Mouse (Mus musculus): ENCODE data around the gene Kiz. TPM values are rescaled to one million over a fixed set of nuclear protein-coding genes. Genes with fewer than 3 reads are reported as not detected.

Gene Kiz
- polyA plus RNA-seq, 1 experiment from 2014 or later = 34.1 TPM

- no peak for ATAC-seq (ENCODE audit: low FRiP score, low read depth)
- H3K4me1 ChIP-seq = no peaks in the 10 kb centered on the region
- H3K36me3 ChIP-seq = no peaks in the 10 kb centered on the region
- H3K27ac ChIP-seq = no peak overlapping the region
- 88% methylated on average over 8 of the region's 8 CpGs for WGBS
- no peaks in the 10 kb centered on the region for H3K27me3 ChIP-seq (replicated peaks)
- H3K9ac ChIP-seq = no peak overlapping the region
- no peak overlapping the region for H3K4me3 ChIP-seq
- no peak overlapping the region for H3K4me2 ChIP-seq (replicated peaks)
- no peaks in the 10 kb centered on the region for H3K9me3 ChIP-seq
Measured at GRCm38 (mm10) chr2:146871300-146872269, 15.9 kb downstream of the Kiz start.

- ATAC-seq (ENCODE audit: low FRiP score, low read depth) = no peak
- 81% methylated on average over 3 of the region's 3 CpGs for WGBS
Measured at GRCm38 (mm10) chr2:146872697-146873096, 17.0 kb downstream of the Kiz start.

DNA sequence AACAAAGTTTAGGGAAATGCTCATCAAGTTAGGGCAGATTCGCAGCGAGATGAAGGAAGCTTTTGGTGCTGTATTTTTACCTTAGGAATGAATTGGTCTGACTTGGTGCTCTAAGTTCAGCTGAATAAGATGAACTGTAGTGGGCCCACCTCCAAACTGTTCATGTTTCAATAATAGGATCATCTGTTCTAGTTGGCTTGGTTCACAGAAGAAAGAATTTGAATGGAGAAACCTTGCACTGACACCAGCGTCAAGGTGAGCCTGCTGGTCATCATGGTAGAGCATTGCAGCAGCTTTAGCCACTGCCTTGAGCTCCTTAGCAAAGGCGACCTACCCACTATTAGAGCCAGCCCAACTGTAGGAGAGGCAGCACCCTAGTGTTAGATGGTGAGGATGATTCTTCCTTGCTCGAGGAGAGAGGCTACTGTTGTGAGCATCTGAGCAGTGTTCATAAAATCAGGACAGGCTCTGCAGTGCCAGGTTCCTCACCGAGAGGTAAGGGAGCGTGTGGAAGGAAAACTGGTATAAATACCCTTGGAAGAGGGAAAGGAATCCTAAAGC lies 18.3 kb downstream of the Kiz start:
- Histone ChIP-seq H3K9me3 (no peaks in the 10 kb centered on the region), H3K4me1 (no peaks in the 10 kb centered on the region), H3K27ac (no peak overlapping the region), H3K4me2 (replicated peaks) (no peak overlapping the region), H3K4me3 (no peak overlapping the region), H3K9ac (no peak overlapping the region), H3K27me3 (replicated peaks) (no peaks in the 10 kb centered on the region), H3K36me3 (no peaks in the 10 kb centered on the region)
- ATAC-seq (ENCODE audit: low FRiP score, low read depth) = no peak
- WGBS = 89% methylated on average over 7 of the region's 7 CpGs

More at GRCm38 (mm10) chr2:146872697-146873096, 17.0 kb downstream of the Kiz start:
- Histone ChIP-seq H3K36me3 (no peaks in the 10 kb centered on the region), H3K4me1 (no peaks in the 10 kb centered on the region), H3K9me3 (no peaks in the 10 kb centered on the region), H3K9ac (no peak overlapping the region), H3K4me2 (replicated peaks) (no peak overlapping the region), H3K27me3 (replicated peaks) (no peaks in the 10 kb centered on the region), H3K27ac (no peak overlapping the region), H3K4me3 (no peak overlapping the region)

DNA sequence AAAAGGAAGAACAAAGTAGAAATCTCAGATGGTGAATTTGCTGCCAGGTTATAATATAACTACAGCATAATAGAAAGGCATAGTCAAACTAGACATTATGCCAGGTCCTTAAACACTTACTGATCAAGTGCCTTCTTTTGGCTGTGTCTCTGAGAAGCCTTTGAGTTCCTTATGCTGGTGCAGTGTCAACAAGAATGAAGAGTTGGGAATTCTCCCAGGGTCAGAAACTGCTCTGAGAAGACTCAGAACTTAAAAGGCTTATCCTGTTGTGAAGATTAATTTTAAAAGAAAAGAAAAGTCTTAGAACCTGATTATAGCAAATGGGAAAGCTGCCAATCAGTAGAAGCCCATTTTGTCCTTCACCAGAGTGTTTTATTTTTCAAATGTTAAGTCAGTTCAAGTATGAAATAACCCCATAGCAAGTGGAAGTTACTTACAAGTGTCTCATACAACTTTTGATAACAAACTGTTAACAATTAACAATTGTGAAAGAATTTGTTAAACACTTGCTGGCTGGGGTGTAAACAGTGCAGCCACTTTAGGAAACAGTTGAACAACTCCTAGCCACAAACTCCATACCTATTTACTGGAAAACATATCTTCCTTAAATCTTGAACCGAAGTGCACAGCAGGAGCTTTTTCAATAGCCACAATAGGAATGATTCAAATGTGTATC lies 21.9 kb downstream of the Kiz start:
- no peak overlapping the region for H3K4me3 ChIP-seq
- no peak for ATAC-seq (ENCODE audit: low FRiP score, low read depth)
- 69% methylated on average over 1 of the region's 1 CpGs for WGBS
- H3K27ac ChIP-seq = no peak overlapping the region
- no peaks in the 10 kb centered on the region for H3K4me1 ChIP-seq
- no peak overlapping the region for H3K9ac ChIP-seq
- no peak overlapping the region for H3K4me2 ChIP-seq (replicated peaks)
- no peaks in the 10 kb centered on the region for H3K9me3 ChIP-seq
- no peaks in the 10 kb centered on the region for H3K36me3 ChIP-seq
- no peaks in the 10 kb centered on the region for H3K27me3 ChIP-seq (replicated peaks)

DNA sequence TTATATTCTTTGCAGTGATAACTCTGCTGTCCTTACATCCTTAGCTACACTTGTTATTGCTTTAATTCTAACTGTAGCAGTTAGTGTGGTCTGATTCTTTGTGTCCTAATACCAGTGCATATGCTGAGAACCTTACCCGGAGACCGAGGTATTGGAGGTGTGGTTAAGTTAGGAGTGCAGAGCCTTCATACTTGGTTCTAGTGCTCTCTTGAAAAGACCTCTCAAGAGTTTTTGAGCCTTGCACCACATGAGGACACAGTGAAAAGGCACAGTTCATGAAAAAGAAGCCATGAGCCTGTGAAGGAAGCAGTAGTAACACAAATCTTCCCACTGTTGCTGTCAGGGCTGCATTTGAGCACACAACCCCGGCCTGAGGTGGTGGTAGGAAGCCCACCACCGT lies 26.0 kb downstream of the Kiz start:
- WGBS = 99% methylated on average over 4 of the region's 4 CpGs
- no peak overlapping the region for H3K9ac ChIP-seq
- H3K27me3 ChIP-seq (replicated peaks) = no peaks in the 10 kb centered on the region
- no peak overlapping the region for H3K4me2 ChIP-seq (replicated peaks)
- H3K27ac ChIP-seq = no peak overlapping the region
- H3K4me3 ChIP-seq = no peak overlapping the region
- no peaks in the 10 kb centered on the region for H3K4me1 ChIP-seq
- ATAC-seq (ENCODE audit: low FRiP score, low read depth) = no peak
- no peaks in the 10 kb centered on the region for H3K9me3 ChIP-seq
- H3K36me3 ChIP-seq = no peaks in the 10 kb centered on the region

DNA sequence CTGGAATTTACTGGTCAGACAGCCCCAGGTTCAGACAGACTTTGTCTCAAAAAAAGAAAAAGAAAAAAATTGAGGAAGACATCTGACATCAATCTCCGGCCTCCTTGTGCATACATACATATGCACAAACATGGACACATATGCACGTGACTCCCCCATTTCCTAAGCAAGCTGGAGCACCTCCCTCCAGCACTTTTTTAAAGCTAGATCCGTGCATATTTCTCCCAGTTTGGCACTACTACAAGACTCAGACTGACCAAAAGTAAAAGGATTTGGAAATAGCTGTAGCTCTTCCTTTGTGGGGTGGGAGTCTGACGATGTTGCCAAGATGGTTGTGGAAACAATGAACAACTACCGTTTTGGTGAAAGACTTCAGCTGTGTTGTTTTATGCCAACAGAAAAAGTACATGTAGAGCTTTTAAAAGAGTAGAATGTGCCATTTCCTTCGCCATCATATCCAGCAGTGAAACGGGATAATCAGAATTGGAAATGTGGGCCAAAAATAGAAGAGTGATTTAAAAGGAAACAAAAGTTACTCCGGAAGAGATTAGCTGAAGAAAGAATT lies 28.7 kb downstream of the Kiz start:
- WGBS = 66% methylated on average over 8 of the region's 8 CpGs
- H3K4me2 ChIP-seq (replicated peaks) = no peak overlapping the region
- no peak for ATAC-seq (ENCODE audit: low FRiP score, low read depth)

GRCm38 (mm10) chr2:146888786-146889414 lies 33.2 kb downstream of the Kiz start:
- no peak for ATAC-seq (ENCODE audit: low FRiP score, low read depth)
- Histone ChIP-seq H3K27me3 (replicated peaks) (no peaks in the 10 kb centered on the region), H3K9ac (no peak overlapping the region), H3K9me3 (no peaks in the 10 kb centered on the region), H3K4me1 (no peaks in the 10 kb centered on the region), H3K4me3 (no peak overlapping the region), H3K36me3 (peaks cover 13% of the 10 kb centered on the region; the same call in 1 of the 2 replicates), H3K4me2 (replicated peaks) (no peak overlapping the region), H3K27ac (no peak overlapping the region)
- WGBS = 91% methylated on average over 4 of the region's 4 CpGs

More for the DNA sequence above, 28.7 kb downstream of the Kiz start:
- Histone ChIP-seq H3K27me3 (replicated peaks) (no peaks in the 10 kb centered on the region), H3K36me3 (peaks cover 4% of the 10 kb centered on the region; the same call in 1 of the 2 replicates), H3K4me1 (no peaks in the 10 kb centered on the region), H3K4me3 (no peak overlapping the region), H3K9me3 (no peaks in the 10 kb centered on the region), H3K9ac (no peak overlapping the region), H3K27ac (no peak overlapping the region)

- no peaks in the 10 kb centered on the region for H3K27me3 ChIP-seq (replicated peaks)
- H3K9me3 ChIP-seq = no peaks in the 10 kb centered on the region
- H3K4me2 ChIP-seq (replicated peaks) = no peak overlapping the region
- no peak overlapping the region for H3K9ac ChIP-seq
- no peak for ATAC-seq (ENCODE audit: low FRiP score, low read depth)
- H3K4me1 ChIP-seq = no peaks in the 10 kb centered on the region
- H3K27ac ChIP-seq = no peak overlapping the region
- no peak overlapping the region for H3K4me3 ChIP-seq
- H3K36me3 ChIP-seq = no peaks in the 10 kb centered on the region
Measured at GRCm38 (mm10) chr2:146898977-146899376, 43.3 kb downstream of the Kiz start.

DNA sequence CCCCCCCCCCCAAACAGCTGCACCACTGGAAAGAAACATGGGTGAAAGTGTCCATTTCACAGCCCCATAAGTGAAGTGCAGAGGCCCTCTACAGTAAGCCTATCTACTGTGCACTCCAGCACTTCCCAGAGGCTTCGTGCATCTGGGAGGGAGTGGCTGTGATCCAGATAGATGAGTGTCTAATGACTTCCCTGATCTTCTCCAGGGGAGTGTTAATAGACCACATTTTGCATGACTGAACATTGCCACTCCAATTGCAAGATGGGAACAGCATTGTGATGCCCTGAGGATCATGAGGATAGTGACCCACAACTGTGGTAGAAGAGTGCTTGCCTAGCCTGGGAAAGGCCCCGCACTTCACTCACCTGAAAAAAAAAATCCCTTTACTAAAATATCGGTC lies 60.4 kb downstream of the Kiz start:
- no peak overlapping the region for H3K4me3 ChIP-seq
- H3K27me3 ChIP-seq (replicated peaks) = no peaks in the 10 kb centered on the region
- H3K27ac ChIP-seq = no peak overlapping the region
- no peak overlapping the region for H3K9ac ChIP-seq
- no peaks in the 10 kb centered on the region for H3K9me3 ChIP-seq
- ATAC-seq (ENCODE audit: low FRiP score, low read depth) = no peak
- 87% methylated on average over 3 of the region's 3 CpGs for WGBS
- H3K4me1 ChIP-seq = peaks cover 7% of the 10 kb centered on the region
- H3K36me3 ChIP-seq = no peaks in the 10 kb centered on the region
- no peak overlapping the region for H3K4me2 ChIP-seq (replicated peaks)

- no peak for ATAC-seq (ENCODE audit: low FRiP score, low read depth)
- H3K4me1 ChIP-seq = peaks cover 7% of the 10 kb centered on the region
- no peak overlapping the region for H3K4me3 ChIP-seq
- 84% methylated on average over 3 of the region's 3 CpGs for WGBS
- no peak overlapping the region for H3K27ac ChIP-seq
- no peaks in the 10 kb centered on the region for H3K9me3 ChIP-seq
- no peaks in the 10 kb centered on the region for H3K27me3 ChIP-seq (replicated peaks)
- H3K4me2 ChIP-seq (replicated peaks) = no peak overlapping the region
- H3K36me3 ChIP-seq = no peaks in the 10 kb centered on the region
- H3K9ac ChIP-seq = no peak overlapping the region
Measured at GRCm38 (mm10) chr2:146917770-146918169, 62.1 kb downstream of the Kiz start.

DNA sequence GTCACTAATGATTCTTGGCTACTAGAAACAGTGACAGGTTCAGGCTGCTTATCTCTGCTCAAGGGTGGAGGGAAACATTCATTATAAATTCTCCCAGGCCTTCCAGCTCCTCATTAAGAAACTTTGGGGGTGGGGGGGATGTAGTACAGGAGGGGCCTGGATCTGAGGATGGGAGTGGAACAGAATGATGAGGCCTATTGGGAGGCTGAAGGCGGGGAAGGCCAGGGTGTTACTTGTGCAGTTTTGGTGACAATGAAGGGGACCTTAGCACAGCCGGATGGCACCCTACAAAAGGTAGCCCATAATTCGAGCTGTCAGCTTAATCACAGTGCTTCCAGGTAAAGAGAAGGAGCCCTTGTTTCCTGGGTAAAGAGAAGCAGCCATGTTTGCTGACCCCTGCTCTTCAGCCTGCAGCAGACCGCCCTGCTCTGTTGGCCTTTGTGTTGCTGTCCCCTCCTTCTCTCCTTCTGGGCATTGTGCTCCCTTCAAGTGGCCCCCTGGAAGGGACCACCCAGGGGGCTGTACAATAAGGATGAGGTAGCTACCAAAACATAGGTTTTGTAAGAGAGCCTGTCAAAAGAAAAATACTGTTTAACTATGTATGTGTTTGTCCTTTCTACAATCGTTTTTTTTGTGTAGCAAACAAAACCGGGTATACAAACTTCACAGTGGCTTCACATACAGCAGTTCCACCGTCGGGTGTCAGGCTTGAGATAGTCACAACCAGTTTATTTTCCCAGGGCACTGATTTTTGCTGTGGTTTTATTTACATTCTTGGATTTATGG lies 64.9 kb downstream of the Kiz start:
- ATAC-seq (ENCODE audit: low FRiP score, low read depth) = no peak; the same call in 1 of the 2 replicates
- H3K27ac ChIP-seq = no peak overlapping the region
- WGBS = 7% methylated on average over 8 of the region's 8 CpGs

More for the DNA sequence above, 64.9 kb downstream of the Kiz start:
- H3K27me3 ChIP-seq (replicated peaks) = no peaks in the 10 kb centered on the region
- H3K4me1 ChIP-seq = peaks cover 7% of the 10 kb centered on the region
- H3K4me3 ChIP-seq = no peak overlapping the region
- no peak overlapping the region for H3K9ac ChIP-seq
- H3K4me2 ChIP-seq (replicated peaks) = no peak overlapping the region
- H3K9me3 ChIP-seq = no peaks in the 10 kb centered on the region
- no peaks in the 10 kb centered on the region for H3K36me3 ChIP-seq

All from neural tube, embryonic 12.5 days (tissue).